Mouse (Mus musculus): Measurements from ENCODE around the gene Sept9.

The Sept9 gene

GRCm38 (mm10) chr11:117199282-117200175 lies at the start of gene Sept9:
Gene Sept9 (plus strand): TSS chr11:117199661.
- peak; percentile 23 for DNase-seq (ENCODE audit: low spot score)

- no peak for DNase-seq (ENCODE audit: low spot score)
Observed at GRCm38 (mm10) chr11:117150467-117150966, 48.9 kb upstream of the Sept9 start.

GRCm38 (mm10) chr11:117151461-117151860 lies 48.0 kb upstream of the Sept9 start:
- no peak for DNase-seq (ENCODE audit: low spot score)

GRCm38 (mm10) chr11:117152541-117152940 lies 46.9 kb upstream of the Sept9 start:
- no peak for DNase-seq (ENCODE audit: low spot score)

GRCm38 (mm10) chr11:117153553-117153952 lies 45.9 kb upstream of the Sept9 start:
- DNase-seq (ENCODE audit: low spot score): no peak

- no peak for DNase-seq (ENCODE audit: low spot score)
Observed at GRCm38 (mm10) chr11:117154088-117154815, 45.2 kb upstream of the Sept9 start.

GRCm38 (mm10) chr11:117156725-117157124 lies 42.7 kb upstream of the Sept9 start:
- no peak for DNase-seq (ENCODE audit: low spot score)

GRCm38 (mm10) chr11:117158343-117158742 lies 41.1 kb upstream of the Sept9 start:
- no peak for DNase-seq (ENCODE audit: low spot score)

- no peak for DNase-seq (ENCODE audit: low spot score)
Observed at GRCm38 (mm10) chr11:117159257-117159945, 40.1 kb upstream of the Sept9 start.

GRCm38 (mm10) chr11:117159946-117160307 lies 39.5 kb upstream of the Sept9 start:
- DNase-seq (ENCODE audit: low spot score): no peak

- DNase-seq (ENCODE audit: low spot score): no peak
Observed at GRCm38 (mm10) chr11:117160791-117161190, 38.7 kb upstream of the Sept9 start.

GRCm38 (mm10) chr11:117161574-117161973 lies 37.9 kb upstream of the Sept9 start:
- no peak for DNase-seq (ENCODE audit: low spot score)

- DNase-seq (ENCODE audit: low spot score): no peak
Observed at GRCm38 (mm10) chr11:117163098-117163497, 36.4 kb upstream of the Sept9 start.

GRCm38 (mm10) chr11:117163771-117164170 lies 35.7 kb upstream of the Sept9 start:
- no peak for DNase-seq (ENCODE audit: low spot score)

GRCm38 (mm10) chr11:117168278-117169087 lies 31.0 kb upstream of the Sept9 start:
- no peak for DNase-seq (ENCODE audit: low spot score)

- no peak for DNase-seq (ENCODE audit: low spot score)
Observed at GRCm38 (mm10) chr11:117169088-117169635, 30.3 kb upstream of the Sept9 start.

GRCm38 (mm10) chr11:117169801-117170565 lies 29.5 kb upstream of the Sept9 start:
- no peak for DNase-seq (ENCODE audit: low spot score)

GRCm38 (mm10) chr11:117174098-117174892 lies 25.2 kb upstream of the Sept9 start:
- no peak for DNase-seq (ENCODE audit: low spot score)

GRCm38 (mm10) chr11:117174924-117175323 lies 24.5 kb upstream of the Sept9 start:
- DNase-seq (ENCODE audit: low spot score): peak; percentile 28

GRCm38 (mm10) chr11:117175472-117175871 lies 24.0 kb upstream of the Sept9 start:
- DNase-seq (ENCODE audit: low spot score): no peak
